Mouse (Mus musculus) neural tube, embryonic 14.5 days (tissue): ENCODE measurements around the gene Gm49450. TPM values are rescaled to one million over a fixed set of nuclear protein-coding genes. Genes with fewer than 3 reads are reported as not detected.

Experiments used
- ATAC-seq: fragments of 200-750 bp; cut with Nextera tagmentation; 2 replicates; pipeline ENCODE4 v1.8.0; 2017; ENCODE audit warnings: low read depth, mild to moderate bottlenecking, moderate TSS enrichment, moderate library complexity
- H3K27ac ChIP-seq: fragments of 300-500 bp; sonication (generic); 2 replicates; pipeline ENCODE4 v1.5.1; 2014; ENCODE audit warnings: low read depth, mild to moderate bottlenecking, control low read depth, low read length, moderate library complexity, mixed read lengths
- H3K27me3 ChIP-seq: fragments of 300-500 bp; sonication (generic); 2 replicates; pipeline ENCODE4 v1.6.1; 2014; ENCODE audit warnings: low read length; ENCODE audit not compliant: control insufficient read depth, insufficient read depth
- H3K36me3 ChIP-seq: fragments of 300-500 bp; sonication (generic); 2 replicates; pipeline ENCODE4 v1.6.1; 2014; ENCODE audit warnings: low read length, mixed read lengths; ENCODE audit not compliant: control insufficient read depth, insufficient read depth
- H3K4me1 ChIP-seq: fragments of 300-500 bp; sonication (generic); 2 replicates; pipeline ENCODE4 v1.6.1; 2014; ENCODE audit warnings: low read length; ENCODE audit not compliant: control insufficient read depth, insufficient read depth
- H3K4me2 ChIP-seq: fragments of 300-500 bp; sonication (generic); 2 replicates; pipeline ENCODE4 v1.6.1; 2014; ENCODE audit warnings: mild to moderate bottlenecking, low read depth, low read length, control low read depth
- H3K4me3 ChIP-seq: fragments of 300-500 bp; sonication (generic); 2 replicates; pipeline ENCODE4 v1.5.1; 2014; ENCODE audit warnings: low read depth, low read length, control low read depth, mixed read lengths
- H3K9ac ChIP-seq: fragments of 300-500 bp; sonication (generic); replicated peaks from 2 replicates; pipeline ENCODE4 v1.6.1; 2014; ENCODE audit warnings: low read depth, mild to moderate bottlenecking, control low read depth, low read length, mixed read lengths
- H3K9me3 ChIP-seq: fragments of 300-500 bp; sonication (generic); 2 replicates; pipeline ENCODE4 v1.6.1; 2016; ENCODE audit warnings: low read length; ENCODE audit not compliant: control insufficient read depth
- WGBS: fragments of 180-500 bp; shearing (Covaris S2); extraction: QIAGEN DNeasy Blood & Tissue Kit; methylation state at CpG from one replicate; pipeline ENCODE4 v1.1.7; 2014; 5-methylcytosine and 5-hydroxymethylcytosine counted together
- polyA plus RNA-seq: library from polyadenylated mRNA; unstranded; fragments of >200 nt; fragmentation: Nextera tagmentation; extraction: Ambion mirVana; gene quantifications from 2 replicates; pipeline ENCODE4 v1.2.1, GENCODE M21; 2014

The Gm49450 gene
- polyA plus RNA-seq, 1 experiment from 2014 or later: not detected

GRCm38 (mm10) chr15:98959531-98959930 lies 6.2 kb upstream of the Gm49450 start:
- Histone ChIP-seq H3K4me1 (peaks cover 13% of the 10 kb centered on the region; the same call in 1 of the 2 replicates), H3K36me3 (no peaks in the 10 kb centered on the region), H3K9ac (no peak overlapping the region), H3K9me3 (no peaks in the 10 kb centered on the region), H3K4me3 (no peak overlapping the region), H3K27ac (no peak overlapping the region), H3K4me2 (no peak overlapping the region), H3K27me3 (no peaks in the 10 kb centered on the region)
- no peak for ATAC-seq
- 90% methylated on average over 3 of the region's 3 CpGs for WGBS

- H3K4me1 ChIP-seq: peaks cover 13% of the 10 kb centered on the region; the same call in 1 of the 2 replicates
- 88% methylated on average over 4 of the region's 4 CpGs for WGBS
Measured at GRCm38 (mm10) chr15:98958901-98959420, 5.6 kb upstream of the Gm49450 start.

GRCm38 (mm10) chr15:98957475-98957874 lies 4.1 kb upstream of the Gm49450 start:
- ATAC-seq: no peak

More at GRCm38 (mm10) chr15:98958901-98959420, 5.6 kb upstream of the Gm49450 start:
- no peak overlapping the region for H3K4me3 ChIP-seq
- no peak overlapping the region for H3K9ac ChIP-seq
- H3K4me2 ChIP-seq: no peak overlapping the region
- no peaks in the 10 kb centered on the region for H3K9me3 ChIP-seq
- no peak overlapping the region for H3K27ac ChIP-seq
- H3K27me3 ChIP-seq: no peaks in the 10 kb centered on the region
- no peaks in the 10 kb centered on the region for H3K36me3 ChIP-seq
- ATAC-seq: no peak

DNA sequence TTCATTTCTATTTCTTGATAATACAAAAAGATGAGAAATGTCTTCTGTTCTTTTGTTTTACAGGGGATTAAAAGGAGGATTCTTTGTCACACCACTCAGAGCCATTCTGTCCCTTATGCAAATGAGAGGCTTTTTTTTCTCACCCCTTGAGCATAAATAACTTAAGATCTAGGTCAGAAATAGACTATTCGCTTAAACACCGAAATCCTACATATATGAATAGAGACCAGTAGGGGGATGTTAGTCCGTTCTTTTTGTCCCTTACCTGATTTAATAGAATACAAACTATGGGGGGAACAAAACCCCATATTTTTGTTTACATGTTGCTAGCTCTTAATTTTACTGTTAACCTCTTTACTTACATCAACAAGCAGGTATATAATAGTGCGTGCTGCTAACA lies 2.6 kb upstream of the Gm49450 start:
- WGBS: 51% methylated on average over 4 of the region's 4 CpGs
- peaks cover 2% of the 10 kb centered on the region; the same call in 1 of the 2 replicates for H3K36me3 ChIP-seq
- no peaks in the 10 kb centered on the region for H3K27me3 ChIP-seq
- no peak for ATAC-seq
- peak overlapping the region; percentile 99 for H3K27ac ChIP-seq
- H3K9ac ChIP-seq: peak overlapping the region; percentile 100
- peak overlapping the region; percentile 84; the same call in 1 of the 2 replicates for H3K4me3 ChIP-seq
- H3K4me1 ChIP-seq: peaks cover 13% of the 10 kb centered on the region; the same call in 1 of the 2 replicates
- H3K4me2 ChIP-seq: peak overlapping the region; percentile 63
- H3K9me3 ChIP-seq: no peaks in the 10 kb centered on the region

More at GRCm38 (mm10) chr15:98957475-98957874, 4.1 kb upstream of the Gm49450 start:
- Histone ChIP-seq H3K4me1 (peaks cover 13% of the 10 kb centered on the region; the same call in 1 of the 2 replicates), H3K9ac (no peak overlapping the region), H3K4me2 (no peak overlapping the region), H3K9me3 (no peaks in the 10 kb centered on the region), H3K4me3 (no peak overlapping the region), H3K27ac (0 out of 2 replicates have a peak overlapping the region, but pooled peaks have one; percentile 39), H3K36me3 (no peaks in the 10 kb centered on the region), H3K27me3 (no peaks in the 10 kb centered on the region)
- 81% methylated on average over 5 of the region's 5 CpGs for WGBS

DNA sequence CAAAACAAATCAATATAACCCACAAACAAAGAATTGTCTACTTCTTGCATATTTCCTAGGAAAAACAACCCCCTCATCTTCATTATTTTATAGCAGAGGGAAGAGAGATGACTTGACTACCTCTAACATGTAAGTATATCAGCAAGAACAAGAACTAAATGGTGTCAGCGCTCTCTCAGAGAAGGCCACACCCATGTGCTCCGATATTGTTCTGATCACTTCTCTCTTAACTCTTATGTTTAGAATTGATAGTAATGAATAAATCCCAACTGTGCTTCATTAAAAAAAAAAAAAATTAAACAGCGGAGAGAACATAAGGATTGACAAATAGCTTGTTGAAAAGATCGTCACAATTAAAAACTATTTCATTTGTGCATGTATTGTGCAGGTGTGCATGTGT lies 2.0 kb upstream of the Gm49450 start:
- Histone ChIP-seq H3K4me3 (peak overlapping the region; percentile 84), H3K9ac (peak overlapping the region; percentile 100), H3K9me3 (no peaks in the 10 kb centered on the region), H3K27ac (peak overlapping the region; percentile 99), H3K27me3 (no peaks in the 10 kb centered on the region), H3K4me1 (peaks cover 13% of the 10 kb centered on the region; the same call in 1 of the 2 replicates), H3K36me3 (peaks cover 3% of the 10 kb centered on the region; the same call in 1 of the 2 replicates), H3K4me2 (peak overlapping the region; percentile 63)
- 32% methylated on average over 4 of the region's 4 CpGs for WGBS
- no peak for ATAC-seq

DNA sequence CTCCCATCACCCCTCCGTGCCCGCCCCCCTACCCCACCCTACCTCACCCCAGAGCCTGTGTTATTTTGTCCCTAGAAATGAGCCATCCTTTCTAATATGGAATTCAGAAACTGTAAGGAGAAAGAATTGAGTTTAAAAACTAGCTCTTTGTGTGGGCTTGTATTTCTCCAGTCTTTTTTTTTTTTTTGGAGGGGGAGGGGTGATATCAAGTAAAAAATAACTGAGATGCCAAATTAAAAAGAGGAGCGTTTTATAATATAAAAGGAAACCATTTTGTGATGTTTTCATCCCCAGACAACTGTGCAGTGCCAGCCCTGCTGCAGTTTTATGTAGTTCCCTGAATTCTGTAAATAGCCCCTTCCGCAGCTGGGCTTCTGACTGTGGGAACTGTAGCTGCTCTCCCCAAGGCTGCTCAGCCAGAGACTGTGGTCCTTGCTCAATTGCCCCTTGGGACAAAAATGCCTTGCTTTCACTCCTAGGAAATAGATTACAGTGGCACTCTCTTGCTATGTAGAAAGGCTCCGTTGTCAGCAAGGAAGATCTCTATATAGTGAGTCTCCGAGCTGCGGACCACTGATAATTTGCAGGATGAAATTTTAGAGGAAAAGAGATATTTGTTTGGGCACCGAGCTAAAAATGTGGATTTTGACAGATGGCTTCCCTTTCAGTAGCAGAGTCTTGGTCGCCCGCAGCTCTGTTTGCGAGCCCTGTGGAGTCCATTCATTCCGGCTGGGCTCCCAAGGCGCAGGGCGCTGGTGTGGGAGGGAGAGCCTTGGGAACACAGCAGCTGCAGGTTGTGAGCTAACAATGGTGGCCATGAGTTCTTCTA lies 1.3 kb upstream of the Gm49450 start:
- Histone ChIP-seq H3K9ac (peak overlapping the region; percentile 100), H3K27me3 (no peaks in the 10 kb centered on the region), H3K4me2 (peak overlapping the region; percentile 63), H3K36me3 (peaks cover 5% of the 10 kb centered on the region; the same call in 1 of the 2 replicates), H3K27ac (peak overlapping the region; percentile 99), H3K9me3 (no peaks in the 10 kb centered on the region), H3K4me3 (peak overlapping the region; percentile 84), H3K4me1 (peaks cover 13% of the 10 kb centered on the region; the same call in 1 of the 2 replicates)
- 3% methylated on average over 14 of the region's 14 CpGs for WGBS
- peak; percentile 7; the same call in 1 of the 2 replicates for ATAC-seq

DNA sequence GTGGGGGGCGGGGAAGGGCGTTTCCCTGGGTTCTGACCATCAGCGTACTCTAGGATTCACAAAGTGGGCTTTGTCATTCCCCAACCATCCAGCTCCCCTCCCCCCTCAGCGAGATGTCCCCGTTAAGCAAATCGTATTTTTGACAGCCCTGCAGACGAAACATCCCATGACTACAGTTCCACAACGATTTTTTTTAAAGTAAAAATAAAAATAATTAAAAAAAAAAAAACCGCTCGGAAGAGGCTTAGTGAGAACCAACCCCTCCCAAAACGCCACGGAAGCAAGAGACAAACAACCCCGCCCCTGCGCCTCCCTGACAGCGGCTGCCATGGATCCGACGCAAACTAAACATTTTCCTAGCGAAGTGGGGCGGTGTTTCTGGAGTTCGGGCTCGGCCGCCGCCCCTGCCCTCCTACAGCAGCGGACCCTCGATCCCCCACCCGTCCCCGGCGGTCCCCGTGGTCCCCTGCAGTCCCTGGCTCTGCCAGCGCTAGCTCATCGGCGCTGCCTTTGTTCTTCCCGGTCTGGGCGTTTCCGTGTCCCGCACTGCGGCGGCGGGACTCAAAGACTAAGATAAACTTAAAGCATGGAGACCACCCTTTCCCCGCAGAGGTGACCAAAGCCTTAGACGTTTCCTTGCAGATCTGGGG lies 475 bp downstream of the Gm49450 start:
- H3K9me3 ChIP-seq: no peaks in the 10 kb centered on the region
- under 1% methylated on average over 41 of the region's 41 CpGs for WGBS

DNA sequence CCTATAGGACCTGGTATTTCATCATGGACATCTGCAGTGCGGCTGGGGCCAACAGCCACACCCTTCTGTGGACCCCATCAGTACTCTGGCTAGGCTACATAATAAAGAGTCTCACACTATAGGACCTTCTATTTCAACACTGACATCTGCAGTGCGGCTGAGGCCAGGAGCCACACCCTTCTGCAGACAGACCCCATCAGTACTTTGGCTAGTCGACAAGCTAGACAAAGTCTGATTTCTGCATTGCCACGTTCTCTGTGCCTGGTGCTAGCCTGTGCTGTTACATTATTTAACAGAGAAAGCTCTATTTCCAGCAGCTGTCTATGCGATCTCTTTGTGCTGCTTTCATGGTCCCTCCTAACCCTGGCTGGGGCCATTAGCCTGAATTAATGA lies 1.3 kb downstream of the Gm49450 start:
- H3K27me3 ChIP-seq: no peaks in the 10 kb centered on the region
- peak overlapping the region; percentile 84 for H3K4me3 ChIP-seq
- peak; percentile 22; the same call in 1 of the 2 replicates for ATAC-seq
- H3K27ac ChIP-seq: peak overlapping the region; percentile 99
- no peaks in the 10 kb centered on the region for H3K9me3 ChIP-seq
- H3K9ac ChIP-seq: peak overlapping the region; percentile 100
- peak overlapping the region; percentile 54 for H3K4me2 ChIP-seq
- peaks cover 16% of the 10 kb centered on the region; the same call in 1 of the 2 replicates for H3K4me1 ChIP-seq
- H3K36me3 ChIP-seq: peaks cover 10% of the 10 kb centered on the region; the same call in 1 of the 2 replicates
- 2% methylated on average over 5 of the region's 5 CpGs for WGBS

More for the DNA sequence above, 475 bp downstream of the Gm49450 start:
- no peaks in the 10 kb centered on the region for H3K27me3 ChIP-seq
- peaks cover 10% of the 10 kb centered on the region; the same call in 1 of the 2 replicates for H3K36me3 ChIP-seq
- peak overlapping the region; percentile 99 for H3K27ac ChIP-seq
- H3K4me1 ChIP-seq: peaks cover 16% of the 10 kb centered on the region; the same call in 1 of the 2 replicates
- ATAC-seq: peak; percentile 50
- H3K4me3 ChIP-seq: peak overlapping the region; percentile 84
- no peak overlapping the region; the same call in 1 of the 2 replicates for H3K4me2 ChIP-seq
- peak overlapping the region; percentile 100 for H3K9ac ChIP-seq
